18 mouse cellular contexts compared by ENCODE assay signal in the genomic region with DNA sequence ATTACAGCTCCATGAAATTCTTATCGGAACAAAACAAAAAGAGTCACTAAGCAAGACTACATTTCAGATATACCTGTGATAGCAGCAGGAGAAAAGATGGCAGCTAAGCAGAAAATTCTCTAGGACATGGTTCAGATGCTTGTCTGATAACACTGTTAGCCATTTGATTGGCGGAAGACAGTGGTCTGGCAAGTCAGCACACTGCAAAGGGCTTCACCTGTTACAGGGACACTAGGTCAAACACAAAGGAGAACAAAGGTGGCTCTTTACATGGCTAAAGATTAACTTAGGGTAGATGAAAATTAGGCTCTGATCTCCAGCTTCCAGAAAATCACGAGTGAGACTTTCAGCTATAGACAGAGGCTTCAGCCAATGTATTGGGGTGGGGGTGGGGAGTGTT. TPM values are rescaled to one million over a fixed set of nuclear protein-coding genes. Genes with fewer than 3 reads are reported as not detected.
DNase-seq lines count a peak whose midpoint lies in the region; ATAC-seq and TF ChIP-seq lines count a peak whose summit lies in the region.
"Had no signal": no experiment of that assay in that cellular context is flagged by ENCODE, and none has a peak within 500 bp of the region (broad histone marks: within the 10 kb centered on the region; RNA-seq: fewer than 3 reads in every experiment).

Gene Tfpi2 (minus strand): TSS at position 170 of the 400 bp plus-strand sequence.

- peak within 1 kb of the TSS; percentile 48 for H3K4me2 ChIP-seq in intestine, postnatal 0 days (replicated peaks; ENCODE audit: low read depth)
- no peak within 1 kb of the TSS for H3K4me2 ChIP-seq in liver, embryonic 16.5 days (ENCODE audit: low read depth, low read length)
- H3K4me2 ChIP-seq: forebrain, embryonic 15.5 days; midbrain, embryonic 13.5 days; neural tube, embryonic 15.5 days had no signal

- H3K9me3 ChIP-seq in intestine, postnatal 0 days (ENCODE audit: control insufficient read depth): no peaks in the 10 kb centered on the region
- no peaks in the 10 kb centered on the region for H3K9me3 ChIP-seq in liver, embryonic 16.5 days (replicated peaks; ENCODE audit: control insufficient read depth, low read length)
- H3K9me3 ChIP-seq: forebrain, embryonic 15.5 days; midbrain, embryonic 13.5 days; neural tube, embryonic 15.5 days had no signal

- TF ChIP-seq CTCF in kidney, adult 2 months (conservative IDR thresholded peaks at IDR 0.05; ENCODE audit: insufficient read depth, insufficient read length, low read depth, low read length): no peak
- TF ChIP-seq CTCF in intestine, postnatal 0 days (IDR thresholded peaks at IDR 0.05; ENCODE audit: low read depth): no peak

- H3K27me3 ChIP-seq in kidney, adult 2 months (replicated peaks; ENCODE audit: control insufficient read depth, insufficient read depth, low read length): no peaks in the 10 kb centered on the region
- H3K27me3 ChIP-seq in intestine, postnatal 0 days (replicated peaks; ENCODE audit: control insufficient read depth, insufficient read depth, low read length): no peaks in the 10 kb centered on the region
- no peaks in the 10 kb centered on the region for H3K27me3 ChIP-seq in liver, embryonic 16.5 days (ENCODE audit: control insufficient read depth, insufficient read depth, low read depth, low read length)
- H3K27me3 ChIP-seq: forebrain, embryonic 15.5 days; midbrain, embryonic 13.5 days; neural tube, embryonic 15.5 days had no signal

- H3K9ac ChIP-seq in intestine, postnatal 0 days (ENCODE audit: low read depth, low read length): no peak within 1 kb of the TSS
- H3K9ac ChIP-seq in liver, embryonic 16.5 days (ENCODE audit: low read depth, low read length): no peak within 1 kb of the TSS
- H3K9ac ChIP-seq: forebrain, embryonic 15.5 days; midbrain, embryonic 13.5 days; neural tube, embryonic 15.5 days had no signal

- 47% methylated on average over 3 of the region's 3 CpGs for WGBS in kidney, adult 2 months
- WGBS in intestine, postnatal 0 days: 36% methylated on average over 3 of the region's 3 CpGs
- WGBS in liver, embryonic 16.5 days (ENCODE audit: insufficient replicate concordance): 52% methylated on average over 3 of the region's 3 CpGs

- peak; percentile 98 for ATAC-seq in intestine, postnatal 0 days
- ATAC-seq in liver, embryonic 16.5 days (ENCODE audit: low read depth): peak; percentile 98
- ATAC-seq: forebrain, embryonic 15.5 days; hindbrain, postnatal 0 days; lung, postnatal 0 days; midbrain, embryonic 13.5 days had no signal

- H3K4me1 ChIP-seq in kidney, adult 2 months (ENCODE audit: control insufficient read depth, insufficient read depth, low read length): no peaks in the 10 kb centered on the region
- no peaks in the 10 kb centered on the region; the same call in 1 of the 2 replicates for H3K4me1 ChIP-seq in intestine, postnatal 0 days (replicated peaks; ENCODE audit: control insufficient read depth, insufficient read depth, low read length)
- no peaks in the 10 kb centered on the region for H3K4me1 ChIP-seq in liver, embryonic 16.5 days (ENCODE audit: control insufficient read depth, low read depth, low read length)
- H3K4me1 ChIP-seq: forebrain, embryonic 15.5 days; midbrain, embryonic 13.5 days; neural tube, embryonic 15.5 days had no signal

- no peaks in the 10 kb centered on the region for H3K36me3 ChIP-seq in kidney, adult 2 months (ENCODE audit: control insufficient read depth, insufficient read depth, low read length)
- H3K36me3 ChIP-seq in intestine, postnatal 0 days (ENCODE audit: control insufficient read depth, insufficient read depth): no peaks in the 10 kb centered on the region
- H3K36me3 ChIP-seq in liver, embryonic 16.5 days (ENCODE audit: control insufficient read depth, insufficient read depth): no peaks in the 10 kb centered on the region
- H3K36me3 ChIP-seq: forebrain, embryonic 15.5 days; midbrain, embryonic 13.5 days; neural tube, embryonic 15.5 days had no signal

- peak within 1 kb of the TSS; percentile 17; the same call in 1 of the 2 replicates for H3K27ac ChIP-seq in kidney, adult 2 months (ENCODE audit: insufficient read depth, low read depth, low read length)
- peak within 1 kb of the TSS; percentile 2; the same call in 1 of the 2 replicates for H3K27ac ChIP-seq in intestine, postnatal 0 days (ENCODE audit: low read depth, low read length)
- peak within 1 kb of the TSS; percentile 25; the same call in 1 of the 2 replicates for H3K27ac ChIP-seq in liver, embryonic 16.5 days (ENCODE audit: low read length)
- H3K27ac ChIP-seq: forebrain, embryonic 15.5 days; hindbrain, postnatal 0 days; layer of hippocampus, adult 2 months; midbrain, embryonic 13.5 days; neural tube, embryonic 15.5 days had no signal

- DNase-seq in kidney, adult 2 months: peak; percentile 73
- no peak for DNase-seq in kidney, postnatal 10 days
- peak; percentile 7 for DNase-seq in liver
- DNase-seq in frontal cortex, postnatal 36 days (ENCODE audit: low spot score in 2 of 2): no peak
- no peak for DNase-seq in lung, postnatal 14 days
- no peak for DNase-seq in thymus, postnatal 10 days (ENCODE audit: low spot score in 2 of 2)
- DNase-seq: adrenal gland, adult 2 months; cerebellum, adult 9-11 months; gastrocnemius, postnatal 36 days; thymus, postnatal 14 days had no signal

- TF ChIP-seq POLR2A in kidney, adult 2 months (IDR thresholded peaks at IDR 0.05; ENCODE audit: low read depth, low read length): no peak

- peak within 1 kb of the TSS; percentile 11; the same call in 1 of the 2 replicates for H3K4me3 ChIP-seq in kidney, adult 2 months (ENCODE audit: insufficient read depth, low read depth, low read length)
- peak within 1 kb of the TSS; percentile 13 for H3K4me3 ChIP-seq in intestine, postnatal 0 days (ENCODE audit: low read depth, low read length)
- peak within 1 kb of the TSS; percentile 28 for H3K4me3 ChIP-seq in liver, embryonic 16.5 days (ENCODE audit: low read depth, low read length)
- H3K4me3 ChIP-seq: forebrain, embryonic 15.5 days; layer of hippocampus, adult 2 months; midbrain, embryonic 13.5 days; neural tube, embryonic 15.5 days had no signal

RNA-seq across cellular contexts. Expression of gene Tfpi2, which starts in this region (rescaled TPM):
- 30.0 and 37.3 TPM in 2 replicates for polyA plus RNA-seq in kidney, adult 2 months (2012; rRNA removed)
- polyA plus RNA-seq in intestine, postnatal 0 days (2015; fragmentation: Nextera tagmentation; extraction: Ambion mirVana): 7.1 and 8.2 TPM in 2 replicates
- polyA plus RNA-seq in liver, embryonic 16.5 days (2015; fragmentation: Nextera tagmentation; extraction: Ambion mirVana): 26.2 and 27.9 TPM in 2 replicates

Comparison
In these comparisons a context has a peak if more than half of its experiments do, and no peak if none do; other contexts are left out.
1. DNase-seq: peak in kidney, adult 2 months (single experiment) and liver (single experiment); none in kidney, postnatal 10 days (single experiment), frontal cortex, postnatal 36 days (0 of 2), lung, postnatal 14 days (single experiment) and thymus, postnatal 10 days (0 of 2).
2. Peak in every context shown above with its lines, with median percentiles within 50 percentile points of each other: H3K27ac ChIP-seq and H3K4me3 ChIP-seq.